Mouse (Mus musculus) limb, embryonic 12.5 days (tissue): ENCODE results near the gene Gm21915. TPM values are rescaled to one million over a fixed set of nuclear protein-coding genes. Genes with fewer than 3 reads are reported as not detected.

Source experiments
- ATAC-seq: fragments of 200-750 bp; cut with Nextera tagmentation; 2 replicates; pipeline ENCODE4 v1.8.0; 2017; ENCODE audit warnings: low read depth, moderate TSS enrichment; ENCODE audit not compliant: insufficient number of reproducible peaks, insufficient read depth, low FRiP score, low TSS enrichment
- H3K27ac ChIP-seq: fragments of 300-500 bp; sonication (generic); 2 replicates; pipeline ENCODE4 v1.5.1; 2016; ENCODE audit warnings: mild to moderate bottlenecking, moderate library complexity
- H3K27me3 ChIP-seq: fragments of 300-500 bp; sonication (generic); 2 replicates; pipeline ENCODE4 v1.6.1; 2016; ENCODE audit warnings: mild to moderate bottlenecking, moderate library complexity
- H3K36me3 ChIP-seq: fragments of 300-500 bp; sonication (generic); 2 replicates; pipeline ENCODE4 v1.6.1; 2016; ENCODE audit warnings: mild to moderate bottlenecking, moderate library complexity
- H3K4me1 ChIP-seq: fragments of 300-500 bp; sonication (generic); replicated peaks from 2 replicates; pipeline ENCODE4 v1.6.1; 2016
- H3K4me2 ChIP-seq: fragments of 300-500 bp; sonication (generic); 2 replicates; pipeline ENCODE4 v1.6.1; 2016; ENCODE audit warnings: mild to moderate bottlenecking, moderate library complexity
- H3K4me3 ChIP-seq: fragments of 300-500 bp; sonication (generic); replicated peaks from 2 replicates; pipeline ENCODE4 v1.5.1; 2016; ENCODE audit warnings: mild to moderate bottlenecking
- H3K9ac ChIP-seq: fragments of 300-500 bp; sonication (generic); replicated peaks from 2 replicates; pipeline ENCODE4 v1.6.1; 2016; ENCODE audit warnings: mild to moderate bottlenecking, moderate library complexity
- H3K9me3 ChIP-seq: fragments of 300-500 bp; sonication (generic); 2 replicates; pipeline ENCODE4 v1.6.1; 2016; ENCODE audit warnings: mild to moderate bottlenecking, moderate library complexity
- WGBS: fragments of 180-500 bp; shearing (Covaris S2); methylation state at CpG from one replicate; pipeline ENCODE4 v1.1.7; 2016; 5-methylcytosine and 5-hydroxymethylcytosine counted together
- polyA plus RNA-seq: library from polyadenylated mRNA; unstranded; fragments of >200 nt; fragmentation: Nextera tagmentation; extraction: Ambion mirVana; gene quantifications from 2 replicates; pipeline ENCODE4 v1.2.1, GENCODE M21; 2016

The Gm21915 gene
- polyA plus RNA-seq, result not detected in 2 replicates

GRCm38 (mm10) chr9:40670313-40670712, at the start of gene Gm21915:
Gm21915 (plus strand) TSS chr9:40670613.
- no peak for ATAC-seq
- no peak within 1 kb of the TSS for H3K9ac ChIP-seq

GRCm38 (mm10) chr9:40622265-40622664, 48.1 kb upstream of the Gm21915 start:
- H3K4me2 ChIP-seq, result no peak overlapping the region
- 0 out of 2 replicates have a peak, but pooled peaks cover 5% of the 10 kb centered on the region for H3K27me3 ChIP-seq
- no peak overlapping the region for H3K27ac ChIP-seq
- no peak overlapping the region for H3K9ac ChIP-seq
- no peaks in the 10 kb centered on the region for H3K9me3 ChIP-seq
- H3K4me1 ChIP-seq, result peaks cover 6% of the 10 kb centered on the region
- H3K4me3 ChIP-seq, result no peak overlapping the region
- 95% methylated on average over 3 of the region's 3 CpGs for WGBS
- ATAC-seq, result no peak
- H3K36me3 ChIP-seq, result no peaks in the 10 kb centered on the region

More at GRCm38 (mm10) chr9:40670313-40670712, at the start of gene Gm21915:
- Histone ChIP-seq H3K36me3 (no peaks in the 10 kb centered on the region), H3K9me3 (no peaks in the 10 kb centered on the region), H3K4me2 (no peak within 1 kb of the TSS), H3K4me1 (0 out of 2 replicates have a peak, but pooled peaks cover 9% of the 10 kb centered on the region), H3K27me3 (no peaks in the 10 kb centered on the region), H3K27ac (no peak within 1 kb of the TSS), H3K4me3 (no peak within 1 kb of the TSS)
- WGBS, result 87% methylated on average over 3 of the region's 3 CpGs

- Histone ChIP-seq H3K9me3 (no peaks in the 10 kb centered on the region), H3K9ac (no peak overlapping the region), H3K4me3 (no peak overlapping the region), H3K4me1 (peaks cover under 1% of the 10 kb centered on the region), H3K36me3 (no peaks in the 10 kb centered on the region), H3K4me2 (no peak overlapping the region), H3K27me3 (0 out of 2 replicates have a peak, but pooled peaks cover 5% of the 10 kb centered on the region), H3K27ac (no peak overlapping the region)
- WGBS, result 85% methylated on average over 4 of the region's 4 CpGs
- ATAC-seq, result no peak
These were observed 47.6 kb upstream of the Gm21915 start for GRCm38 (mm10) chr9:40622793-40623192.

- no peak for ATAC-seq
- Histone ChIP-seq H3K9ac (no peak overlapping the region), H3K27ac (no peak overlapping the region), H3K4me2 (no peak overlapping the region), H3K4me1 (no peaks in the 10 kb centered on the region), H3K36me3 (no peaks in the 10 kb centered on the region), H3K9me3 (no peaks in the 10 kb centered on the region), H3K27me3 (0 out of 2 replicates have a peak, but pooled peaks cover 5% of the 10 kb centered on the region), H3K4me3 (no peak overlapping the region)
- WGBS, result 84% methylated on average over 3 of the region's 3 CpGs
These were observed 45.1 kb upstream of the Gm21915 start for GRCm38 (mm10) chr9:40625341-40625740.

GRCm38 (mm10) chr9:40626566-40626965, 43.8 kb upstream of the Gm21915 start:
- 58% methylated on average over 11 of the region's 11 CpGs for WGBS
- no peaks in the 10 kb centered on the region for H3K9me3 ChIP-seq
- no peaks in the 10 kb centered on the region for H3K36me3 ChIP-seq
- no peak overlapping the region for H3K9ac ChIP-seq
- no peak overlapping the region for H3K4me2 ChIP-seq
- no peak overlapping the region for H3K4me3 ChIP-seq
- ATAC-seq, result no peak
- no peaks in the 10 kb centered on the region for H3K4me1 ChIP-seq
- 0 out of 2 replicates have a peak, but pooled peaks cover 5% of the 10 kb centered on the region for H3K27me3 ChIP-seq
- H3K27ac ChIP-seq, result no peak overlapping the region

GRCm38 (mm10) chr9:40627146-40627713, 43.2 kb upstream of the Gm21915 start:
- no peak overlapping the region for H3K9ac ChIP-seq
- H3K9me3 ChIP-seq, result no peaks in the 10 kb centered on the region
- WGBS, result 40% methylated on average over 9 of the region's 9 CpGs
- no peak overlapping the region for H3K4me2 ChIP-seq
- no peak overlapping the region for H3K27ac ChIP-seq
- H3K4me1 ChIP-seq, result no peaks in the 10 kb centered on the region
- no peak overlapping the region for H3K4me3 ChIP-seq
- no peaks in the 10 kb centered on the region for H3K36me3 ChIP-seq
- 0 out of 2 replicates have a peak, but pooled peaks cover 5% of the 10 kb centered on the region for H3K27me3 ChIP-seq
- no peak for ATAC-seq

GRCm38 (mm10) chr9:40628130-40629069, 42.0 kb upstream of the Gm21915 start:
- ATAC-seq, result no peak
- Histone ChIP-seq H3K27me3 (0 out of 2 replicates have a peak, but pooled peaks cover 5% of the 10 kb centered on the region), H3K27ac (no peak overlapping the region), H3K4me2 (no peak overlapping the region), H3K4me1 (no peaks in the 10 kb centered on the region), H3K36me3 (no peaks in the 10 kb centered on the region), H3K9me3 (no peaks in the 10 kb centered on the region), H3K9ac (no peak overlapping the region), H3K4me3 (no peak overlapping the region)
- WGBS, result 64% methylated on average over 20 of the region's 20 CpGs

GRCm38 (mm10) chr9:40629441-40629840, 41.0 kb upstream of the Gm21915 start:
- ATAC-seq, result no peak
- H3K4me3 ChIP-seq, result no peak overlapping the region
- WGBS, result 61% methylated on average over 13 of the region's 13 CpGs

GRCm38 (mm10) chr9:40631101-40631500, 39.3 kb upstream of the Gm21915 start:
- 60% methylated on average over 6 of the region's 6 CpGs for WGBS
- Histone ChIP-seq H3K9me3 (no peaks in the 10 kb centered on the region), H3K27me3 (no peaks in the 10 kb centered on the region), H3K9ac (no peak overlapping the region), H3K4me3 (no peak overlapping the region), H3K36me3 (no peaks in the 10 kb centered on the region), H3K27ac (no peak overlapping the region), H3K4me1 (no peaks in the 10 kb centered on the region), H3K4me2 (no peak overlapping the region)
- no peak for ATAC-seq

More at GRCm38 (mm10) chr9:40629441-40629840, 41.0 kb upstream of the Gm21915 start:
- Histone ChIP-seq H3K27me3 (0 out of 2 replicates have a peak, but pooled peaks cover 5% of the 10 kb centered on the region), H3K9me3 (no peaks in the 10 kb centered on the region), H3K27ac (no peak overlapping the region), H3K4me1 (no peaks in the 10 kb centered on the region), H3K36me3 (no peaks in the 10 kb centered on the region), H3K4me2 (no peak overlapping the region), H3K9ac (no peak overlapping the region)

GRCm38 (mm10) chr9:40631505-40631904, 38.9 kb upstream of the Gm21915 start:
- Histone ChIP-seq H3K4me2 (no peak overlapping the region), H3K36me3 (no peaks in the 10 kb centered on the region), H3K27ac (no peak overlapping the region), H3K27me3 (no peaks in the 10 kb centered on the region), H3K9me3 (no peaks in the 10 kb centered on the region), H3K9ac (no peak overlapping the region), H3K4me1 (peaks cover under 1% of the 10 kb centered on the region; the same call in 1 of the 2 replicates), H3K4me3 (no peak overlapping the region)
- 94% methylated on average over 10 of the region's 10 CpGs for WGBS
- no peak for ATAC-seq

- H3K9me3 ChIP-seq, result no peaks in the 10 kb centered on the region
- no peak overlapping the region for H3K27ac ChIP-seq
- peaks cover 24% of the 10 kb centered on the region for H3K4me1 ChIP-seq
- WGBS, result 19% methylated on average over 2 of the region's 2 CpGs
- no peak overlapping the region for H3K4me2 ChIP-seq
- no peak overlapping the region for H3K9ac ChIP-seq
- no peak overlapping the region for H3K4me3 ChIP-seq
- no peaks in the 10 kb centered on the region for H3K27me3 ChIP-seq
- peak; percentile 54; the same call in 1 of the 2 replicates for ATAC-seq
- H3K36me3 ChIP-seq, result no peaks in the 10 kb centered on the region
These were observed 34.4 kb upstream of the Gm21915 start for GRCm38 (mm10) chr9:40636054-40636453.
